In genomic region chr17:10417558-10418253, GRCm38 (mm10) we compare ENCODE assay signal across 30 mouse cellular contexts.
DNase-seq lines count a peak whose midpoint lies in the region; ATAC-seq and TF ChIP-seq lines count a peak whose summit lies in the region.
"Had no signal": no experiment of that assay in that cellular context is flagged by ENCODE, and none has a peak within 500 bp of the region (broad histone marks: within the 10 kb centered on the region; RNA-seq: fewer than 3 reads in every experiment).

No protein-coding gene starts in this region.

- no peak for DNase-seq in gastrocnemius, adult 2 months
- DNase-seq in gastrocnemius, adult 18-20 months (ENCODE audit: low spot score): no peak
- DNase-seq in heart, adult 8-10 months (ENCODE audit: low spot score): no peak
- no peak for DNase-seq in lung, postnatal 10 days
- DNase-seq: adrenal gland, adult 8-10 months; cerebellum, adult 11 months; cerebellum, adult 9-10 months; cerebellum, postnatal 36 days; gastrocnemius, postnatal 10 days; kidney, adult 18-20 months; kidney, postnatal 36 days; right cerebral cortex, postnatal 4 days; thymus, adult 18-20 months; thymus, postnatal 25 days had no signal

- intact Hi-C loops in gastrocnemius, adult 2 months (cut with DNase I): loop anchor here (5.0 kb wide), 1 partner anchor 75 kb away; no protein-coding TSS in a partner anchor

- H3K4me1 ChIP-seq in heart, embryonic 12.5 days (replicated peaks): peaks cover 52% of the 10 kb centered on the region
- no peaks in the 10 kb centered on the region for H3K4me1 ChIP-seq in neural tube, embryonic 13.5 days (replicated peaks)
- H3K4me1 ChIP-seq in neural tube, embryonic 15.5 days: peaks cover 6% of the 10 kb centered on the region; the same call in 1 of the 2 replicates
- H3K4me1 ChIP-seq: embryonic facial prominence, embryonic 12.5 days; hindbrain, embryonic 12.5 days; limb, embryonic 12.5 days; lung, embryonic 15.5 days had no signal

- TF ChIP-seq CTCF in gastrocnemius, adult 2 months (IDR thresholded peaks at IDR 0.05): no peak

- no peaks in the 10 kb centered on the region for H3K27me3 ChIP-seq in heart, embryonic 12.5 days (replicated peaks)
- no peaks in the 10 kb centered on the region for H3K27me3 ChIP-seq in neural tube, embryonic 13.5 days
- no peaks in the 10 kb centered on the region for H3K27me3 ChIP-seq in neural tube, embryonic 15.5 days (replicated peaks)
- H3K27me3 ChIP-seq: embryonic facial prominence, embryonic 12.5 days; hindbrain, embryonic 12.5 days; limb, embryonic 12.5 days; lung, embryonic 15.5 days had no signal

- H3K27ac ChIP-seq in gastrocnemius, adult 2 months: peak overlapping the region; percentile 63; the same call in 1 of the 2 replicates
- peak overlapping the region; percentile 95 for H3K27ac ChIP-seq in heart, embryonic 12.5 days (ENCODE audit: poor library complexity, severe bottlenecking)
- 0 out of 2 replicates have a peak overlapping the region, but pooled peaks have one; percentile 4 for H3K27ac ChIP-seq in neural tube, embryonic 13.5 days (replicated peaks)
- no peak overlapping the region for H3K27ac ChIP-seq in neural tube, embryonic 15.5 days (replicated peaks)
- H3K27ac ChIP-seq: embryonic facial prominence, embryonic 12.5 days; forebrain, embryonic 10.5 days; hindbrain, embryonic 12.5 days; hindbrain, postnatal 0 days; layer of hippocampus, adult 2 months; left cerebral cortex, adult 2 months; limb, embryonic 12.5 days; lung, embryonic 15.5 days; stomach, postnatal 0 days had no signal

- no peak overlapping the region for H3K4me3 ChIP-seq in gastrocnemius, adult 2 months
- H3K4me3 ChIP-seq in heart, embryonic 12.5 days: no peak overlapping the region
- H3K4me3 ChIP-seq in neural tube, embryonic 13.5 days: no peak overlapping the region
- no peak overlapping the region for H3K4me3 ChIP-seq in neural tube, embryonic 15.5 days (replicated peaks)
- H3K4me3 ChIP-seq: embryonic facial prominence, embryonic 12.5 days; forebrain, embryonic 10.5 days; hindbrain, embryonic 12.5 days; layer of hippocampus, adult 2 months; left cerebral cortex, adult 2 months; limb, embryonic 12.5 days; lung, embryonic 15.5 days had no signal

- H3K36me3 ChIP-seq in heart, embryonic 12.5 days: no peaks in the 10 kb centered on the region
- no peaks in the 10 kb centered on the region for H3K36me3 ChIP-seq in neural tube, embryonic 13.5 days
- H3K36me3 ChIP-seq in neural tube, embryonic 15.5 days: no peaks in the 10 kb centered on the region
- H3K36me3 ChIP-seq: embryonic facial prominence, embryonic 12.5 days; forebrain, embryonic 10.5 days; G1E; hindbrain, embryonic 12.5 days; limb, embryonic 12.5 days; lung, embryonic 15.5 days had no signal

- H3K9me3 ChIP-seq in heart, embryonic 12.5 days (replicated peaks): no peaks in the 10 kb centered on the region
- no peaks in the 10 kb centered on the region for H3K9me3 ChIP-seq in neural tube, embryonic 13.5 days
- H3K9me3 ChIP-seq in neural tube, embryonic 15.5 days (replicated peaks): no peaks in the 10 kb centered on the region
- H3K9me3 ChIP-seq: embryonic facial prominence, embryonic 12.5 days; forebrain, embryonic 10.5 days; G1E; hindbrain, embryonic 12.5 days; limb, embryonic 12.5 days; lung, embryonic 15.5 days had no signal

- H3K9ac ChIP-seq in heart, embryonic 12.5 days: 0 out of 2 replicates have a peak overlapping the region, but pooled peaks have one; percentile 33
- no peak overlapping the region for H3K9ac ChIP-seq in neural tube, embryonic 13.5 days
- H3K9ac ChIP-seq in neural tube, embryonic 15.5 days (replicated peaks): no peak overlapping the region
- H3K9ac ChIP-seq: embryonic facial prominence, embryonic 12.5 days; hindbrain, embryonic 12.5 days; limb, embryonic 12.5 days; lung, embryonic 15.5 days had no signal

- 67% methylated on average over 7 of the region's 7 CpGs for WGBS in heart, embryonic 12.5 days
- 69% methylated on average over 7 of the region's 7 CpGs for WGBS in neural tube, embryonic 13.5 days
- 69% methylated on average over 7 of the region's 7 CpGs for WGBS in neural tube, embryonic 15.5 days

- ATAC-seq in heart, embryonic 12.5 days (ENCODE audit: insufficient number of reproducible peaks, low FRiP score): no peak
- ATAC-seq in neural tube, embryonic 13.5 days (ENCODE audit: low read depth): no peak
- ATAC-seq in neural tube, embryonic 15.5 days (ENCODE audit: low FRiP score): no peak
- ATAC-seq: forebrain, embryonic 16.5 days; hindbrain, postnatal 0 days; midbrain, embryonic 16.5 days had no signal

- H3K4me2 ChIP-seq in heart, embryonic 12.5 days: no peak overlapping the region
- no peak overlapping the region for H3K4me2 ChIP-seq in neural tube, embryonic 13.5 days
- no peak overlapping the region for H3K4me2 ChIP-seq in neural tube, embryonic 15.5 days
- H3K4me2 ChIP-seq: embryonic facial prominence, embryonic 12.5 days; hindbrain, embryonic 12.5 days; limb, embryonic 12.5 days; lung, embryonic 15.5 days; midbrain, embryonic 11.5 days had no signal
